Mouse (Mus musculus) layer of hippocampus, postnatal 25 days (tissue): Measurements from ENCODE around the gene Gm4737. TPM values are rescaled to one million over a fixed set of nuclear protein-coding genes. Genes with fewer than 3 reads are reported as not detected.
"Not testable (repeated sequence)": the region's sequence is repeated elsewhere in the genome, so short reads cannot be mapped to it uniquely, and the experiment has no call there.

Experiments
- DNase-seq, 2 experiments: peaks; one replicate each; pipeline ENCODE4 v3.0.0; 2022; ENCODE audit warnings: mixed read lengths in 2 of 2, low spot score in 1 of 2; ENCODE audit errors: extremely low spot score in 1 of 2
- total RNA-seq, 2 experiments: library from RNA; stranded (reverse); gene quantifications; 2 replicates each; pipeline ENCODE4 v1.2.3; 2021

Gene Gm4737
- total RNA-seq: 10 to 100 TPM; 15.0 to 16.3 TPM

GRCm38 (mm10) chr16:46154832-46155231 lies at the start of gene Gm4737:
Gm4737 (minus strand) TSS chr16:46155077.
- not testable (repeated sequence) for DNase-seq

GRCm38 (mm10) chr16:46195792-46196191 lies 40.9 kb upstream of the Gm4737 start:
- no peak for DNase-seq

- no peak for DNase-seq
These were observed 28.2 kb upstream of the Gm4737 start for GRCm38 (mm10) chr16:46183096-46183495.

GRCm38 (mm10) chr16:46178121-46178801 lies 23.4 kb upstream of the Gm4737 start:
- DNase-seq: no peak

GRCm38 (mm10) chr16:46173039-46173438 lies 18.2 kb upstream of the Gm4737 start:
- DNase-seq: no peak

- no peak for DNase-seq
These were observed 12.1 kb upstream of the Gm4737 start for GRCm38 (mm10) chr16:46166971-46167370.

GRCm38 (mm10) chr16:46165305-46165704 lies 10.4 kb upstream of the Gm4737 start:
- DNase-seq: no peak

- no peak for DNase-seq
These were observed 3.7 kb downstream of the Gm4737 start for GRCm38 (mm10) chr16:46151141-46151540.

- DNase-seq: no peak
These were observed 6.1 kb downstream of the Gm4737 start for GRCm38 (mm10) chr16:46148661-46149341.

GRCm38 (mm10) chr16:46146962-46147361 lies 7.9 kb downstream of the Gm4737 start:
- no peak for DNase-seq

GRCm38 (mm10) chr16:46122238-46122637 lies 32.6 kb downstream of the Gm4737 start:
- DNase-seq: no peak

- peak; percentile 15 to 26 for DNase-seq
These were observed 33.5 kb downstream of the Gm4737 start for GRCm38 (mm10) chr16:46121420-46121819.

GRCm38 (mm10) chr16:46120607-46121006 lies 34.3 kb downstream of the Gm4737 start:
- no peak for DNase-seq

- DNase-seq: no peak
These were observed 34.9 kb downstream of the Gm4737 start, which contains the start of gene Cd96 for GRCm38 (mm10) chr16:46120020-46120419. Cd96 (minus strand) TSS chr16:46120251.

- no peak for DNase-seq
These were observed 37.2 kb downstream of the Gm4737 start for GRCm38 (mm10) chr16:46117645-46118044.

GRCm38 (mm10) chr16:46114727-46115126 lies 40.1 kb downstream of the Gm4737 start:
- DNase-seq: no peak

- DNase-seq: no peak
These were observed 45.3 kb downstream of the Gm4737 start for GRCm38 (mm10) chr16:46109536-46109935.

- DNase-seq: no peak
These were observed 47.4 kb downstream of the Gm4737 start for GRCm38 (mm10) chr16:46107431-46107830.

- DNase-seq: no peak
These were observed 50.4 kb downstream of the Gm4737 start for GRCm38 (mm10) chr16:46104491-46104890.
